Mouse (Mus musculus) induced T-regulatory cell, adult 2 months (primary cell): Measurements from ENCODE around the gene Dntt.
A peak's percentile ranks its signal among the peaks of the same experiment; 100 is the strongest.

Experiments used
- DNase-seq: peaks from one replicate; pipeline ENCODE4 v3.0.0-alpha.2; 2012; ENCODE audit warnings: low read depth

Gene Dntt

GRCm38 (mm10) chr19:41011676-41012075 lies 17.4 kb upstream of the Dntt start:
- no peak for DNase-seq

- no peak for DNase-seq
These were observed 15.5 kb upstream of the Dntt start for GRCm38 (mm10) chr19:41013591-41013990.

- no peak for DNase-seq
These were observed 15.1 kb upstream of the Dntt start for GRCm38 (mm10) chr19:41014003-41014402.

GRCm38 (mm10) chr19:41015951-41016716 lies 12.9 kb upstream of the Dntt start:
- peak; percentile 88 for DNase-seq

GRCm38 (mm10) chr19:41019164-41019675 lies 9.9 kb upstream of the Dntt start:
- no peak for DNase-seq

- no peak for DNase-seq
These were observed 8.5 kb upstream of the Dntt start for GRCm38 (mm10) chr19:41020537-41020936.

- no peak for DNase-seq
These were observed 6.8 kb upstream of the Dntt start for GRCm38 (mm10) chr19:41022244-41022643.

- DNase-seq, result no peak
These were observed 2.5 kb upstream of the Dntt start for GRCm38 (mm10) chr19:41026551-41026950.

- no peak for DNase-seq
These were observed 2.1 kb upstream of the Dntt start for GRCm38 (mm10) chr19:41027024-41027423.

- peak; percentile 26 for DNase-seq
These were observed 1.5 kb upstream of the Dntt start for GRCm38 (mm10) chr19:41027601-41028000.

GRCm38 (mm10) chr19:41030161-41030560 lies 1.1 kb downstream of the Dntt start:
- DNase-seq, result no peak

GRCm38 (mm10) chr19:41031009-41031408 lies 1.9 kb downstream of the Dntt start:
- peak; percentile 79 for DNase-seq

GRCm38 (mm10) chr19:41031869-41032268 lies 2.8 kb downstream of the Dntt start:
- DNase-seq, result no peak

- DNase-seq, result no peak
These were observed 6.9 kb downstream of the Dntt start for GRCm38 (mm10) chr19:41035809-41036551.

GRCm38 (mm10) chr19:41039110-41039509 lies 10.0 kb downstream of the Dntt start:
- DNase-seq, result peak; percentile 16

GRCm38 (mm10) chr19:41045091-41045770 lies 16.2 kb downstream of the Dntt start:
- no peak for DNase-seq

GRCm38 (mm10) chr19:41047437-41048186 lies 18.5 kb downstream of the Dntt start:
- DNase-seq, result no peak

GRCm38 (mm10) chr19:41048187-41048559 lies 19.1 kb downstream of the Dntt start:
- no peak for DNase-seq

GRCm38 (mm10) chr19:41051714-41052113 lies 22.6 kb downstream of the Dntt start:
- DNase-seq, result no peak

GRCm38 (mm10) chr19:41052247-41052646 lies 23.2 kb downstream of the Dntt start:
- no peak for DNase-seq

- peak; percentile 72 for DNase-seq
These were observed 24.5 kb downstream of the Dntt start for GRCm38 (mm10) chr19:41053530-41053929.

- no peak for DNase-seq
These were observed 25.6 kb downstream of the Dntt start for GRCm38 (mm10) chr19:41054702-41055101.
